Mouse (Mus musculus) kidney, postnatal 4 days (tissue): ENCODE results near the gene Hcls1.

ENCODE experiments used
- DNase-seq, 2 experiments: peaks; one replicate each; pipeline ENCODE4 v3.0.0; 2021; ENCODE audit warnings: mixed read lengths in 2 of 2

Hcls1 gene

GRCm38 (mm10) chr16:36934841-36935620 is at the start of gene Hcls1:
Hcls1 (plus strand) TSS chr16:36934983.
- peak; percentile 27 to 30 for DNase-seq

- DNase-seq = no peak
Measured at GRCm38 (mm10) chr16:36885912-36886311, 48.9 kb upstream of the Hcls1 start.

DNA sequence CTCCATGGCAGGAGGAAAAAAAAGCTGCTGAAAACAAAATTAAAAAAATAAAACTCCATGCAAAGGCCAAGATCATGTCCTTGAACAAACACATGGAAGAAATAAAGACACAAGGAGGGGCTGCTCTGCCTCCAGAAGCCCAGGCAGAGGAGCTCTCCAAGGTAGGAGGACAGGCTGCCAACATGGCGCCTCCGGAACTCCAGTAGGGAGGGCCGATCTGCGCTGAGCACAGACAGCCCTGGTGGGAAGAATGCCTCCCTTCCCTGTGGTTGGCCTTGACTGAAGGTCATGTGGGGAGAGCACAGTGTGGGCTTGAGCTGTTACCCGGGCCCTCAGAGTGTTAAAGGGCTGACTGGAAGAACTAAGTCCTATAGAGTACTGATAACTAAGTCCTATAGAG is 47.2 kb upstream of the Hcls1 start:
- no peak for DNase-seq

DNA sequence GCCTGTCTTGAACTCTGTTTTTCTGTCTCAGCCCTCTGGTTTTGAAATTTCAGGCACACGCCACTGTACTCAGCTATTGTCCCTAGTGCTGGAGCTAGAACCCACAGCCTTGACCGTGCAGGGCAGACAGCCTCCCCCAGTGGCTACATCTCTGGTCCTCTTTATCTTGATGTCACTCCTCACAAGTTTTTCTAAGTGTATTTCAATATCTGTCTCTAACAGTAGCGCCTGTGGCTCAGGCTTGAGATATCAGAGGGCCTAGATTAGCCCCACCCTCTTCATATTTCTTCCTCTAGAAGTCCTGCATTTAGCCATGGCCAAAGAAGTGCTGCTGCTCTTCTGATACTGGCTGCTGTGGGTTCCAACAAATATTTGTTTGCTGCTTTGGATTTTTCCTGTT is 44.2 kb upstream of the Hcls1 start:
- DNase-seq = no peak

GRCm38 (mm10) chr16:36891415-36891814 is 43.4 kb upstream of the Hcls1 start:
- DNase-seq = no peak

GRCm38 (mm10) chr16:36893317-36893716 is 41.5 kb upstream of the Hcls1 start:
- no peak for DNase-seq

DNA sequence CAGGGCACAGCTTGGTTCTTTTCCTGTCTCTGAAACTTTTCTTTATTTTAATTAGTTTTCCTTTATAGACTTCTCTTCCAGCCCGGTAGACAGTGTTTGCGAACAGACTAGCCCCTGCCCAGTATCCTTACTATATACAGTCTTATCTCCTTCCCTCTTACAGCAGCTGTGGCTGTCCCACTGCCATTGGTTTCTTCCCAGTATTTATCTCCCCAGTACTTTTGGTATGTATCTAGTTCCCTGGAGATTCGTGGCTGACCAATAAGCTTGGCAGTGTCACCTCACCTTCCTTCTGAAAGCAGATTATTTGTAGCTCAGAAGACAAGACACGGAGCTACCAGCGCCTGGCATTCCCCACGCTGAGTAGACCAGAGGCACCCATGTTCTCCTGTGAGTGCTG is 38.1 kb upstream of the Hcls1 start:
- no peak for DNase-seq

DNA sequence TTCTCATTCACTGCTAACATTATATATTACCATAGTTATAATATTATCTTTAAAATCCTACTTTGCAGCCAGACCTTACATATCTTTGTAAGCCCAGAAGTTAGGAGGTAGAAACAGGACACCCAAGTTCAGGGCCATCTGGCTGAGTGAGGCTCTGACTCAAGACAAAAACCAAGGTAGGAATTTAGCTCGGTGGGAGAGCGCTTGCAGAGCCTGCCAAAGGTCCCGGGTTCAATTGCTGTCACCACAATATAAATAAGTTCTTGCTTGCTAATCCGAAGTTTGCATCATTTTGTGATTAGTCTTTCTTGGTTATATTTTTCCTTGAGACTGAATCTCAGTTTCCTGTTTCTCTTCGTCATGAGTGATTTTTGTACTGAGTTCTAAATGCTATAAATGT is 31.6 kb upstream of the Hcls1 start:
- DNase-seq = no peak

GRCm38 (mm10) chr16:36911909-36912308 is 22.9 kb upstream of the Hcls1 start:
- DNase-seq = no peak

GRCm38 (mm10) chr16:36912311-36912710 is 22.5 kb upstream of the Hcls1 start:
- DNase-seq = peak; percentile 39 to 41

DNA sequence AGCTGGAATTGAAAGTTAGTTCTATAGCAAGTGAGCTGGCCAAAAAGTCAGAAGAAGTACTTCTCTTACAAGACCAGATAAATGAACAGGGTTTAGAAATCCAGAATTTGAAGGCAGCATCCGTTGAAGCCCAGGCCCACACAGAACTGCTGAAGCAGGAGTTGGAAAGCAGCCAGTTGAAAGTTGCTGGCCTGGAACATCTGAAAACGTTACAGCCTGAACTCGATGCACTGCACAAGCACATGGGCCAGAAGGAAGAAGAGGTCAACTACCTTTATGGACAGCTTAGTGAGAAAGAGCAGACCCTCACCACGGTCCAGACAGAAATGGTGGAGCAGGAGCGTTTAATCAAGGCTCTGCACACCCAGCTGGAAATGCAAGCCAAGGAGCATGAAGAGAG is 20.6 kb upstream of the Hcls1 start:
- peak; percentile 29 to 51 for DNase-seq

GRCm38 (mm10) chr16:36918505-36918904 is 16.3 kb upstream of the Hcls1 start:
- no peak for DNase-seq

GRCm38 (mm10) chr16:36920410-36920809 is 14.4 kb upstream of the Hcls1 start:
- DNase-seq = no peak

DNA sequence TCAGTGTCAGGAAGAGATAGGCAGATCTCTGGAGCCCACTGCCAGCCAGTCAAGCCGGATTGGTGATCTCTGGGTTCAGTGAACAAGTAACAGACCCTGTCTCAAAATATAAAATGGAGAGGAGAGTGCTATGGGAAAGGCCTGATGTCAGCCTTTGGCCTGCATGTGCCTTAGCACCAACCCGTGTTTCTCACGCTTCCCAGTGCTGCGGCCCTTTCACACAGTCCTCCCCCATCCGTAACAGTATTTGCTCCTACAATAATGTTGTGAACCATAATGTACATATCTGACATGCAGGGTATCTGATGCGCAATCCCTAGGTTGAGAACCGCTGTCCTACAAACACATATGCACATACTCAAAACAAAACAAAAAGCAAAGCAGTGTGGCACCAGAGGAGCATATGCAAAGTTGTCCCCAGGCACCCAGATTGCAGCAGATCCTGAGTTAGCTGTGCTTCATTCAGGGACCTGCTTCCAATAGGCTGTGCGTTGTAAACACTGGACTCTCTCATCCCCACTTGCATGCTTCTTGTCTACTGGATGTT is 13.6 kb upstream of the Hcls1 start:
- DNase-seq = no peak

GRCm38 (mm10) chr16:36921980-36922379 is 12.8 kb upstream of the Hcls1 start:
- DNase-seq = no peak

GRCm38 (mm10) chr16:36924312-36924711 is 10.5 kb upstream of the Hcls1 start:
- DNase-seq = no peak

DNA sequence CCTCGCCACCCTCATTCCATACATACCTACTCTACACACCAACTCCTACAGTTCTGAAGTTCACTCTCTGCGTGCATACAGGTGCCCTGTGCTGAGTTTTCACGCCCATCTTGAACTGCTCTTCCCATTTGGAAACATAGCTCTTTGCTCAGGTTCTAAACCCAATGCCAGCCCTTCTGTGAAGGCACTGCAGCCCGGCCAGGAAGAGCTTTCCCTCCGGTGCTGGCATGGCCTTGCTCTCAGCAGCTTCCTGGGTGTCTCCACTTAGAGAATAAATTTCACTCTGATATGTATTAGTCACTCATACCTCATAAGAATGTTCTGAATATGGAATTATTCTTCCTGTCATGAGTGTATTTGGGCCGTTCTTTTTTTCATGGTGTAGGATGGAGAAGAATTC is 9.4 kb upstream of the Hcls1 start:
- no peak for DNase-seq

DNA sequence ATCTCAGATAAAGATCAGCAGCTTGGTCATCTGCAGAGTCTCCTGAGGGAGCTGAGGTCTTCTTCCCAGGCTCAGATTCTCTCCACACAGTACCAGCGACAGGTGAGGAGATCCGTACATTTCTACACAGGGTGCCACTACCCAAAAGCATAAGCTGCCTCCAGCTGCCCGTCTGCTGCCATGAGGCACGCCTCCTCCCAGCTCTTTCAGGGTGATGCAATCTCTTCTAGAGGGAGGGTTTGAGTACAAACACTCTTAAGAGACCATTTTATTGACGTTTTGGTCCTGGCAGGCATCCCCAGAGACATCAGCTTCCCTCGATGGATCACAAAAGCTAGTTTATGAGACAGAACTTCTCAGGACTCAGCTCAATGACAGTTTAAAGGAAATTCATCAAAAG is 9.0 kb upstream of the Hcls1 start:
- DNase-seq = no peak

DNA sequence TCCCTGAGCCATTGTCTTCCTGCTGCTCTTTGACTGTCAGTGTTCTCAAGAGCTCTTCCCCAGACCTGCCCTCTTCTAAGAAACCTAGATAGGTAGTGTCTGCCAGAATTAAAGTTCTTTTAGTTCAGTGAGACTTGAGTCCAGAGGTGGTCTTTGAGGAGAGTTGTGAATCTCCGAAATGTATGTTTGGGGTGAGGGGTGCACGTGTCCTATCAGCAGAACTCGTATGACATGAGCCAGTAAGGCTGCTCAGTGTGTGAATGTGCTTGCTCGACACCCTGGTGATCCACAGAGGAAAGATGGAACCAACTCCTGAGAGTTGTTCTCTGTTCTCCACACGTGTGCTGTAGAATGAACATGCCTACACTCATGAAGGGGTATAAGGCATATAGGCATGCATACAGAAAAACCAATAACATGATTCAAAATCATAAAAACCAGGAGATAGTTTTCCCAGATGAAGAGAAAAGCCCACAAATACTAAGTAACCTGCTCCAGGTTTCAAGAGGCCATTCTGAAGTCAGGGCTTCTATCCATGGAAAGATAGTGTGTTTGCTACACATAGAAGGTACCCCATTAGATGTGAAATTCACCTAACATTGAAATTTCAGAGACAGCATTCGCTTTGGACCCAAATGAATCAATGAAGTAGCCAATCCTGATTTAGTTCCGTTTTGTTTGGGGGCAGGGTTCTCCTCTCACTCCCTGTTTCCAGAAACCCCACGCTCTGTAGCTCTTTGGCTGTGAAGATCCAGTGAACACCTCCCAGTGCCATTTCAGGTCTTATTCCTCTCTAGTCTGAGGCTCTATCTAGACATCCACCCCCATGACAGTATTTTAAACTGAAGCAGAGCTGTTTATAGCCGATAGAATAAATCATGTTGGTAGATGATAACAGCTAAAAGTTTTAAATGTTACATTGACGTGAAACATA is 8.0 kb upstream of the Hcls1 start:
- no peak for DNase-seq

DNA sequence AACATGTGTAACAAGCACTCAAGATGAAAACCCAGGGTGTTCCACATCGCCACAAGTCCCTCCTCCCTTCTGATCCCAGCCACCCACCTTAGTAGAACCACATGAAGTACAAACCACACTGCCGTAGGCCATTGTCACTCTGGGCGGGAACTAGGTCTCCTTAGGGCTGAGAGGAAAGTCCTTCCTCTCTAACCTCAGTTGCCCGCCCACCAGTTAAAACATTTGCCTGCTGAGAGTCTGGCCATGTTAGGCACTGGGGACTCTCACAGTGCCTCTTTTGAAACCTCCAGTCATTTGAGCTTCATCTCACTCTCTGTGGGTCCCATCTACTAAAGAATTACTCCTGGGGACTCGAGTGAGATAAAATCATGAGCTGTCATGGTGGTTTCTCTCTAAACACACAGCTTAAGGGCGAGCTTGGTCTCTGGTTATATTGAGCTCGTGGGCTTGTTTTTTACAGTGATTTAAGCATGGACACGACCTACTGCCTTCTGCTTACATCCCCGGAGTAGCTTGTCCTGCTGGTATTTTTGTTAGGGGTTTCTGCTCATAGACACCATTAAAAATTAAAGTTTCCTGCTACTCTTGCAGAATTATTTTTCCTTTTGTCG is 7.2 kb upstream of the Hcls1 start:
- no peak for DNase-seq

DNA sequence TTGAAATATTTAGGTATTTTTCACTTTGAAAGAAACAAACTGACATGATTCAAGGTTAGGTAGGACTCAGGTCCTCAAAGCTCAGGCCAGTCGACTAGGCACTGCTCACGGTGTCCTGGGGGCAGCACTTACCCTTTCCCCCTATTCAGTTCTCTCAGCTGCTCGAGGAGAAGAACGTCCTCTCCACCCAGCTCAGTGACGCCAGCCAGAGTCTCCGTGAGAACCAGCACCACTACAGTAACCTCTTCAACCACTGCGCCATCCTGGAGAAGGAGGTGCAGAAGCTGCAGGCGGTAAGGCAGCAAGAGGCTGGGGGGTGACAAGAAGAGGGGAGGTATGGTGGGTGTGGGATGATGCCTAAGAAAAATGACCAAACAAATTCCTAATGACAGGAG is 6.7 kb upstream of the Hcls1 start:
- no peak for DNase-seq

DNA sequence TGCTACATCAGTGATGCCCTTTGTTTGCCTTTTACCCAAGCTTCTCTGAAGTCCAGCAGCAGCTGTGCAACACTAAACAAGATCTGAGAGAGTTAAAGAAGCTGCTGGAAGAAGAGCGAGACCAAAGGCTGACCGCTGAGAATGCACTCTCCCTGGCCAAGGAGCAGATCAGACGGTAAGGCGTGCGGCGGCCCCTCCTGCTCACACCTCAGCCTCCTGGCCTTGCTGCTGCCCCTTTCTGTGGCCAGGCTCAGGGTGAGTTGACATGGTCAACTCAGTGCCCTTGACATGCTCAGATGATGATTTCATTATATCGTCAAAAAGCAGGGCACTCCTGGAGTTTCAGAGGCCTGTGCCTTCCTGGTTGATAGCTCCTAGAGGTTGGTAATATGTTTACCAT is 5.6 kb upstream of the Hcls1 start:
- DNase-seq = no peak
